Mouse (Mus musculus): ENCODE measurements around the gene Spata21. TPM values are rescaled to one million over a fixed set of nuclear protein-coding genes. Genes with fewer than 3 reads are reported as not detected.

Gene Spata21
- total and polyA plus RNA-seq, 3 experiments = not detected

- Histone ChIP-seq H3K27me3 (ENCODE audit: insufficient read depth, low read length) (no peaks in the 10 kb centered on the region), H3K9me3 (replicated peaks) (no peaks in the 10 kb centered on the region), H3K36me3 (replicated peaks) (peaks cover 25% of the 10 kb centered on the region), H3K4me1 (ENCODE audit: insufficient read depth, low read depth, low read length) (peaks cover 50% of the 10 kb centered on the region), H3K4me3 (ENCODE audit: low read depth, low read length) (peak overlapping the region; percentile 97)
- TF ChIP-seq TAL1 (conservative IDR thresholded peaks at IDR 0.05; ENCODE audit: low read depth, low read length) (no peak), GATA2 (IDR thresholded peaks at IDR 0.05; ENCODE audit: borderline replicate concordance, low read depth, low read length) (no peak), CTCF (IDR thresholded peaks at IDR 0.05; ENCODE audit: low read depth, low read length) (no peak), POLR2AphosphoS5 (IDR thresholded peaks at IDR 0.05; ENCODE audit: insufficient replicate concordance, low read depth, low read length) (no peak), GATA1 (IDR thresholded peaks at IDR 0.05; ENCODE audit: borderline replicate concordance, low read length) (no peak)
- no peak for DNase-seq (ENCODE audit: low spot score)
- no peak for ATAC-seq (ENCODE audit: extremely low read depth, insufficient number of reproducible peaks, low FRiP score, poor library complexity, severe bottlenecking)
Observed at GRCm38 (mm10) chr4:141149116-141149515, 61.0 kb downstream of the Spata21 start.

- ATAC-seq (ENCODE audit: extremely low read depth, insufficient number of reproducible peaks, low FRiP score, poor library complexity, severe bottlenecking) (peak; percentile 22; the same call in 1 of the 2 replicates), DNase-seq (ENCODE audit: low spot score) (peak; percentile 15)
- TF ChIP-seq CTCF (IDR thresholded peaks at IDR 0.05; ENCODE audit: low read depth, low read length) (no peak), TAL1 (conservative IDR thresholded peaks at IDR 0.05; ENCODE audit: low read depth, low read length) (0 out of 2 replicates have a peak, but pooled peaks have one; percentile 5)
- no peaks in the 10 kb centered on the region for H3K27me3 ChIP-seq (ENCODE audit: insufficient read depth, low read length)
- H3K4me1 ChIP-seq (ENCODE audit: insufficient read depth, low read depth, low read length) = peaks cover 92% of the 10 kb centered on the region
- 0 out of 2 replicates have a peak, but pooled peaks cover 4% of the 10 kb centered on the region for H3K9me3 ChIP-seq (replicated peaks)
- peak overlapping the region; percentile 33; the same call in 1 of the 2 replicates for H3K4me3 ChIP-seq (ENCODE audit: low read depth, low read length)
- H3K36me3 ChIP-seq (replicated peaks) = peaks cover 39% of the 10 kb centered on the region
Observed at GRCm38 (mm10) chr4:141157485-141157884, 69.4 kb downstream of the Spata21 start.

GRCm38 (mm10) chr4:141158609-141159008, 70.5 kb downstream of the Spata21 start:
- peaks cover 42% of the 10 kb centered on the region for H3K36me3 ChIP-seq (replicated peaks)

GRCm38 (mm10) chr4:141159093-141159492, 71.0 kb downstream of the Spata21 start:
- H3K27me3 ChIP-seq (ENCODE audit: insufficient read depth, low read length) = no peaks in the 10 kb centered on the region
- no peak for TF ChIP-seq POLR2AphosphoS5 (IDR thresholded peaks at IDR 0.05; ENCODE audit: insufficient replicate concordance, low read depth, low read length)
- TF ChIP-seq TAL1 (conservative IDR thresholded peaks at IDR 0.05; ENCODE audit: low read depth, low read length) = no peak
- no peak for TF ChIP-seq CTCF (IDR thresholded peaks at IDR 0.05; ENCODE audit: low read depth, low read length)
- no peak for TF ChIP-seq GATA2 (IDR thresholded peaks at IDR 0.05; ENCODE audit: borderline replicate concordance, low read depth, low read length)
- no peak for TF ChIP-seq GATA1 (IDR thresholded peaks at IDR 0.05; ENCODE audit: borderline replicate concordance, low read length)
- H3K36me3 ChIP-seq (replicated peaks) = peaks cover 43% of the 10 kb centered on the region
- 0 out of 2 replicates have a peak, but pooled peaks cover 6% of the 10 kb centered on the region for H3K9me3 ChIP-seq (replicated peaks)
- peak overlapping the region; percentile 45; the same call in 1 of the 2 replicates for H3K4me3 ChIP-seq (ENCODE audit: low read depth, low read length)
- DNase-seq (ENCODE audit: low spot score) = peak; percentile 44
- peak; percentile 37 for ATAC-seq (ENCODE audit: extremely low read depth, insufficient number of reproducible peaks, low FRiP score, poor library complexity, severe bottlenecking)
- peaks cover 94% of the 10 kb centered on the region for H3K4me1 ChIP-seq (ENCODE audit: insufficient read depth, low read depth, low read length)

More at GRCm38 (mm10) chr4:141158609-141159008, 70.5 kb downstream of the Spata21 start:
- no peaks in the 10 kb centered on the region for H3K27me3 ChIP-seq (ENCODE audit: insufficient read depth, low read length)
- DNase-seq (ENCODE audit: low spot score) = no peak
- TF ChIP-seq TAL1 (conservative IDR thresholded peaks at IDR 0.05; ENCODE audit: low read depth, low read length) (no peak), GATA2 (IDR thresholded peaks at IDR 0.05; ENCODE audit: borderline replicate concordance, low read depth, low read length) (no peak), GATA1 (IDR thresholded peaks at IDR 0.05; ENCODE audit: borderline replicate concordance, low read length) (no peak), POLR2AphosphoS5 (IDR thresholded peaks at IDR 0.05; ENCODE audit: insufficient replicate concordance, low read depth, low read length) (no peak), CTCF (IDR thresholded peaks at IDR 0.05; ENCODE audit: low read depth, low read length) (no peak)
- H3K4me1 ChIP-seq (ENCODE audit: insufficient read depth, low read depth, low read length) = peaks cover 94% of the 10 kb centered on the region
- ATAC-seq (ENCODE audit: extremely low read depth, insufficient number of reproducible peaks, low FRiP score, poor library complexity, severe bottlenecking) = no peak
- H3K4me3 ChIP-seq (ENCODE audit: low read depth, low read length) = peak overlapping the region; percentile 45; the same call in 1 of the 2 replicates
- 0 out of 2 replicates have a peak, but pooled peaks cover 6% of the 10 kb centered on the region for H3K9me3 ChIP-seq (replicated peaks)

- ATAC-seq (ENCODE audit: extremely low read depth, insufficient number of reproducible peaks, low FRiP score, poor library complexity, severe bottlenecking) (no peak), DNase-seq (ENCODE audit: low spot score) (peak; percentile 14)
- Histone ChIP-seq H3K9me3 (replicated peaks) (0 out of 2 replicates have a peak, but pooled peaks cover 6% of the 10 kb centered on the region), H3K36me3 (replicated peaks) (peaks cover 45% of the 10 kb centered on the region), H3K4me1 (ENCODE audit: insufficient read depth, low read depth, low read length) (peaks cover 90% of the 10 kb centered on the region), H3K4me3 (ENCODE audit: low read depth, low read length) (no peak overlapping the region; the same call in 1 of the 2 replicates), H3K27me3 (ENCODE audit: insufficient read depth, low read length) (no peaks in the 10 kb centered on the region)
- no peak for TF ChIP-seq GATA2 (IDR thresholded peaks at IDR 0.05; ENCODE audit: borderline replicate concordance, low read depth, low read length)
Observed at GRCm38 (mm10) chr4:141159666-141160065, 71.5 kb downstream of the Spata21 start.

GRCm38 (mm10) chr4:141160193-141160592, 72.1 kb downstream of the Spata21 start:
- ATAC-seq (ENCODE audit: extremely low read depth, insufficient number of reproducible peaks, low FRiP score, poor library complexity, severe bottlenecking) (no peak), DNase-seq (ENCODE audit: low spot score) (no peak)
- Histone ChIP-seq H3K9me3 (replicated peaks) (0 out of 2 replicates have a peak, but pooled peaks cover 6% of the 10 kb centered on the region), H3K4me3 (ENCODE audit: low read depth, low read length) (no peak overlapping the region), H3K4me1 (ENCODE audit: insufficient read depth, low read depth, low read length) (peaks cover 85% of the 10 kb centered on the region), H3K27me3 (ENCODE audit: insufficient read depth, low read length) (no peaks in the 10 kb centered on the region), H3K36me3 (replicated peaks) (peaks cover 44% of the 10 kb centered on the region)
- TF ChIP-seq GATA2 (IDR thresholded peaks at IDR 0.05; ENCODE audit: borderline replicate concordance, low read depth, low read length) (no peak), CTCF (IDR thresholded peaks at IDR 0.05; ENCODE audit: low read depth, low read length) (no peak), TAL1 (conservative IDR thresholded peaks at IDR 0.05; ENCODE audit: low read depth, low read length) (no peak), POLR2AphosphoS5 (IDR thresholded peaks at IDR 0.05; ENCODE audit: insufficient replicate concordance, low read depth, low read length) (no peak), GATA1 (IDR thresholded peaks at IDR 0.05; ENCODE audit: borderline replicate concordance, low read length) (no peak)

All from G1E (cell line).